Mouse (Mus musculus): ENCODE data around the gene Zmiz1. TPM values are rescaled to one million over a fixed set of nuclear protein-coding genes. Genes with fewer than 3 reads are reported as not detected.

Zmiz1 gene
- polyA plus RNA-seq, 1 experiment: 27.2 TPM

- peaks cover 21% of the 10 kb centered on the region for H3K4me1 ChIP-seq (ENCODE audit: control insufficient read depth, insufficient read depth, low read length)
- no peak for TF ChIP-seq POLR2A (IDR thresholded peaks at IDR 0.05; ENCODE audit: borderline replicate concordance, control insufficient read depth, low read depth, low read length)
- no peak for TF ChIP-seq CTCF (IDR thresholded peaks at IDR 0.05; ENCODE audit: control insufficient read depth, insufficient read depth, low read length)
- H3K4me3 ChIP-seq (replicated peaks; ENCODE audit: control insufficient read depth, low read depth, low read length): no peak overlapping the region
- 30% methylated on average over 22 of the region's 22 CpGs for WGBS
- H3K27ac ChIP-seq (ENCODE audit: control insufficient read depth, insufficient read depth, low read depth, low read length, poor library complexity): no peak overlapping the region; the same call in 1 of the 2 replicates
Measured at GRCm38 (mm10) chr14:25493301-25494241, 34.6 kb downstream of the Zmiz1 start.

GRCm38 (mm10) chr14:25494778-25495177 is 35.8 kb downstream of the Zmiz1 start:
- peaks cover 14% of the 10 kb centered on the region for H3K4me1 ChIP-seq (ENCODE audit: control insufficient read depth, insufficient read depth, low read length)
- no peak overlapping the region for H3K27ac ChIP-seq (ENCODE audit: control insufficient read depth, insufficient read depth, low read depth, low read length, poor library complexity)
- no peak overlapping the region for H3K4me3 ChIP-seq (replicated peaks; ENCODE audit: control insufficient read depth, low read depth, low read length)
- 61% methylated on average over 3 of the region's 3 CpGs for WGBS
- TF ChIP-seq CTCF (IDR thresholded peaks at IDR 0.05; ENCODE audit: control insufficient read depth, insufficient read depth, low read length): no peak
- TF ChIP-seq POLR2A (IDR thresholded peaks at IDR 0.05; ENCODE audit: borderline replicate concordance, control insufficient read depth, low read depth, low read length): no peak

- no peak overlapping the region for H3K4me3 ChIP-seq (replicated peaks; ENCODE audit: control insufficient read depth, low read depth, low read length)
- 84% methylated on average over 2 of the region's 2 CpGs for WGBS
- TF ChIP-seq CTCF (IDR thresholded peaks at IDR 0.05; ENCODE audit: control insufficient read depth, insufficient read depth, low read length) (no peak), POLR2A (IDR thresholded peaks at IDR 0.05; ENCODE audit: borderline replicate concordance, control insufficient read depth, low read depth, low read length) (no peak)
- H3K4me1 ChIP-seq (ENCODE audit: control insufficient read depth, insufficient read depth, low read length): peaks cover 14% of the 10 kb centered on the region
- H3K27ac ChIP-seq (ENCODE audit: control insufficient read depth, insufficient read depth, low read depth, low read length, poor library complexity): no peak overlapping the region
Measured at GRCm38 (mm10) chr14:25496116-25496515, 37.1 kb downstream of the Zmiz1 start.

- Histone ChIP-seq H3K4me3 (replicated peaks; ENCODE audit: control insufficient read depth, low read depth, low read length) (no peak overlapping the region), H3K4me1 (ENCODE audit: control insufficient read depth, insufficient read depth, low read length) (peaks cover 17% of the 10 kb centered on the region), H3K27ac (ENCODE audit: control insufficient read depth, insufficient read depth, low read depth, low read length, poor library complexity) (no peak overlapping the region)
- 73% methylated on average over 3 of the region's 3 CpGs for WGBS
- TF ChIP-seq POLR2A (IDR thresholded peaks at IDR 0.05; ENCODE audit: borderline replicate concordance, control insufficient read depth, low read depth, low read length) (no peak), CTCF (IDR thresholded peaks at IDR 0.05; ENCODE audit: control insufficient read depth, insufficient read depth, low read length) (no peak)
Measured at GRCm38 (mm10) chr14:25496989-25497388, 38.0 kb downstream of the Zmiz1 start.

GRCm38 (mm10) chr14:25497596-25497995 is 38.6 kb downstream of the Zmiz1 start:
- Histone ChIP-seq H3K4me3 (replicated peaks; ENCODE audit: control insufficient read depth, low read depth, low read length) (no peak overlapping the region), H3K27ac (ENCODE audit: control insufficient read depth, insufficient read depth, low read depth, low read length, poor library complexity) (no peak overlapping the region), H3K4me1 (ENCODE audit: control insufficient read depth, insufficient read depth, low read length) (peaks cover 16% of the 10 kb centered on the region)
- TF ChIP-seq CTCF (IDR thresholded peaks at IDR 0.05; ENCODE audit: control insufficient read depth, insufficient read depth, low read length) (no peak), POLR2A (IDR thresholded peaks at IDR 0.05; ENCODE audit: borderline replicate concordance, control insufficient read depth, low read depth, low read length) (no peak)
- 85% methylated on average over 8 of the region's 8 CpGs for WGBS

GRCm38 (mm10) chr14:25498367-25498766 is 39.4 kb downstream of the Zmiz1 start:
- no peak overlapping the region for H3K4me3 ChIP-seq (replicated peaks; ENCODE audit: control insufficient read depth, low read depth, low read length)
- no peak for TF ChIP-seq CTCF (IDR thresholded peaks at IDR 0.05; ENCODE audit: control insufficient read depth, insufficient read depth, low read length)
- TF ChIP-seq POLR2A (IDR thresholded peaks at IDR 0.05; ENCODE audit: borderline replicate concordance, control insufficient read depth, low read depth, low read length): no peak
- H3K27ac ChIP-seq (ENCODE audit: control insufficient read depth, insufficient read depth, low read depth, low read length, poor library complexity): no peak overlapping the region
- WGBS: 81% methylated on average over 7 of the region's 7 CpGs
- H3K4me1 ChIP-seq (ENCODE audit: control insufficient read depth, insufficient read depth, low read length): peaks cover 13% of the 10 kb centered on the region

- no peak for TF ChIP-seq CTCF (IDR thresholded peaks at IDR 0.05; ENCODE audit: control insufficient read depth, insufficient read depth, low read length)
- no peak for TF ChIP-seq POLR2A (IDR thresholded peaks at IDR 0.05; ENCODE audit: borderline replicate concordance, control insufficient read depth, low read depth, low read length)
- Histone ChIP-seq H3K27ac (ENCODE audit: control insufficient read depth, insufficient read depth, low read depth, low read length, poor library complexity) (no peak overlapping the region), H3K4me3 (replicated peaks; ENCODE audit: control insufficient read depth, low read depth, low read length) (no peak overlapping the region), H3K4me1 (ENCODE audit: control insufficient read depth, insufficient read depth, low read length) (peaks cover 9% of the 10 kb centered on the region)
- WGBS: 67% methylated on average over 3 of the region's 3 CpGs
Measured at GRCm38 (mm10) chr14:25499526-25499925, 40.5 kb downstream of the Zmiz1 start.

- TF ChIP-seq POLR2A (IDR thresholded peaks at IDR 0.05; ENCODE audit: borderline replicate concordance, control insufficient read depth, low read depth, low read length): no peak
- TF ChIP-seq CTCF (IDR thresholded peaks at IDR 0.05; ENCODE audit: control insufficient read depth, insufficient read depth, low read length): no peak
- H3K4me1 ChIP-seq (ENCODE audit: control insufficient read depth, insufficient read depth, low read length): peaks cover 14% of the 10 kb centered on the region
- H3K4me3 ChIP-seq (replicated peaks; ENCODE audit: control insufficient read depth, low read depth, low read length): no peak overlapping the region
- WGBS: 31% methylated on average over 3 of the region's 3 CpGs
- H3K27ac ChIP-seq (ENCODE audit: control insufficient read depth, insufficient read depth, low read depth, low read length, poor library complexity): no peak overlapping the region
Measured at GRCm38 (mm10) chr14:25500511-25501120, 41.6 kb downstream of the Zmiz1 start.
